Mouse (Mus musculus) cerebellum, postnatal 36 days (tissue): ENCODE measurements around the gene Ybx2.

Experiments
- DNase-seq, 2 experiments: peaks; one replicate each; pipeline ENCODE4 v3.0.0; 2021 to 2022; ENCODE audit warnings: mixed read lengths in 2 of 2

The Ybx2 gene

GRCm38 (mm10) chr11:69965271-69966005, 29.8 kb downstream of the Ybx2 start:
- DNase-seq, result no peak

- DNase-seq, result peak in 1 of 2 experiments; percentile 7
Measured at GRCm38 (mm10) chr11:69966006-69966859, 30.6 kb downstream of the Ybx2 start.

- DNase-seq, result no peak
Measured at GRCm38 (mm10) chr11:69966860-69967517, 31.4 kb downstream of the Ybx2 start.

- no peak for DNase-seq
Measured at GRCm38 (mm10) chr11:69968793-69969192, 33.2 kb downstream of the Ybx2 start.

GRCm38 (mm10) chr11:69970222-69970621, 34.6 kb downstream of the Ybx2 start:
- DNase-seq, result no peak

GRCm38 (mm10) chr11:69970775-69971174, 35.2 kb downstream of the Ybx2 start:
- no peak for DNase-seq

- DNase-seq, result no peak
Measured at GRCm38 (mm10) chr11:69974907-69975306, 39.3 kb downstream of the Ybx2 start.

- DNase-seq, result no peak
Measured at GRCm38 (mm10) chr11:69976271-69976670, 40.7 kb downstream of the Ybx2 start.

GRCm38 (mm10) chr11:69979827-69980195, 44.2 kb downstream of the Ybx2 start:
- no peak for DNase-seq

- peak; percentile 98 to 99 for DNase-seq
Measured at GRCm38 (mm10) chr11:69980196-69981140, 44.9 kb downstream of the Ybx2 start.

GRCm38 (mm10) chr11:69981141-69981762, 45.7 kb downstream of the Ybx2 start, which contains the start of gene Ctdnep1:
Ctdnep1 (plus strand) TSS chr11:69981156.
- no peak for DNase-seq

GRCm38 (mm10) chr11:69982225-69982624, 46.6 kb downstream of the Ybx2 start, which contains the start of gene Elp5:
Elp5 (minus strand) TSS chr11:69982517.
- no peak for DNase-seq

- no peak for DNase-seq
Measured at GRCm38 (mm10) chr11:69982877-69983276, 47.3 kb downstream of the Ybx2 start.

GRCm38 (mm10) chr11:69983377-69983776, 47.8 kb downstream of the Ybx2 start:
- DNase-seq, result no peak

- no peak for DNase-seq
Measured at GRCm38 (mm10) chr11:69984431-69984830, 48.8 kb downstream of the Ybx2 start.

- DNase-seq, result no peak
Measured at GRCm38 (mm10) chr11:69989949-69990348, 54.4 kb downstream of the Ybx2 start.
